Mouse (Mus musculus) embryo, embryonic 10.5 days (tissue): ENCODE data around the gene Gm21783.
"Not testable (repeated sequence)": the region's sequence is repeated elsewhere in the genome, so short reads cannot be mapped to it uniquely, and the experiment has no call there.

Source experiments
- DNase-seq: peaks from one replicate; pipeline ENCODE4 v3.0.0-alpha.2; 2015; ENCODE audit warnings: low spot score

Gene Gm21783

GRCm38 (mm10) chrY:44981163-44981562 lies at the start of gene Gm21783:
Gene Gm21783, minus strand, starts transcription at chrY:44981263.
- not testable (repeated sequence) for DNase-seq
